Mouse (Mus musculus) embryo, embryonic 10.5 days (tissue): ENCODE data around the gene Hdac10.

Experiments
- DNase-seq: peaks from one replicate; pipeline ENCODE4 v3.0.0-alpha.2; 2015; ENCODE audit warnings: low spot score

Gene Hdac10

DNA sequence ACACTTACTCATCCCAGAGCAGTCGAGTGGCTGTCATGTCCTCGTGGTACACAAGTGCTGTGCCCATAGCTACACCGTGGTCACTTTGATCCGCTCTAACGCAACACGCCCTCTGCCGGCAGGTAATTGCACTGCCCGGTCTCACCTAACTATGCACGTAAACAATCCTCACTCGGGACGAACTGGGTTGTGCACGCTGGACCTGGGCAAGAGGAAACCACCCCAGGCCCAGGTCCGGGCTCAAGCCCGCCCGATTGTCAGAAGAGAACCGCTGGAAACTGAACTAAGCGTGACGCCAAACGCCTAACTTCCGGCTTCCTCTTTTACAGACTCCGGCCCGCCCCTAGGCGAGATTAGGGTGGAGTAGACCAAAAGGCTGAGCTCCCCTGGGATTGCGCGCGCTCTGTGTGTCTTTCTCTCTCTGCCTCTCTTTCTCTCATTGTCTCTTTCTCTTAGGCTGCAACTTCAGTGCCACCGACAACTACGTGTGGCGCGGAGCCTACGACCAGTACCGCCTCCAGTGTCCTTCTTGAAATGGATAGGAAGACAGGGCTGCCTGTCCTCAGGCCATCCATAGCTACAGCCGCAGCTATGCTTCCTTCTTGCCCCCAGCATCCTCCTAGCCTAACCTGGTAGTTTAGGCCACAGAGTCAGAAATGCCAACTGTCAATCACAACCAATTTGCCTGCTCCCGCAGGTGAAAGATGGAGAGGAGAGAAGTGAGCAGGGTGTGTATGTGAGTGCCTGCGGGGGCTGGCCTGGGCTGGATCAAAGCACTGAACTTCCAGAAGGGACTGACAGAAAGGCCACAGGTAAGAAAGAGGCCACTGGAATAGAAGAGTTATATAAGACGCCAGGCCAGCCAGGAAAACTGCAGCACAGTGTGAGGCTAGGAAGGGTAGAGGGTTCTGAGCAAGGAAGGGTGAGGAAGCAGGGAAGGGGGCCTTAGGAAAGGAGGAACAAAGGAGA, at the start of gene Hdac10:
Gene Hdac10 (minus strand): TSS at position 319 of the 969 bp plus-strand sequence.
- peak; percentile 89 for DNase-seq

DNA sequence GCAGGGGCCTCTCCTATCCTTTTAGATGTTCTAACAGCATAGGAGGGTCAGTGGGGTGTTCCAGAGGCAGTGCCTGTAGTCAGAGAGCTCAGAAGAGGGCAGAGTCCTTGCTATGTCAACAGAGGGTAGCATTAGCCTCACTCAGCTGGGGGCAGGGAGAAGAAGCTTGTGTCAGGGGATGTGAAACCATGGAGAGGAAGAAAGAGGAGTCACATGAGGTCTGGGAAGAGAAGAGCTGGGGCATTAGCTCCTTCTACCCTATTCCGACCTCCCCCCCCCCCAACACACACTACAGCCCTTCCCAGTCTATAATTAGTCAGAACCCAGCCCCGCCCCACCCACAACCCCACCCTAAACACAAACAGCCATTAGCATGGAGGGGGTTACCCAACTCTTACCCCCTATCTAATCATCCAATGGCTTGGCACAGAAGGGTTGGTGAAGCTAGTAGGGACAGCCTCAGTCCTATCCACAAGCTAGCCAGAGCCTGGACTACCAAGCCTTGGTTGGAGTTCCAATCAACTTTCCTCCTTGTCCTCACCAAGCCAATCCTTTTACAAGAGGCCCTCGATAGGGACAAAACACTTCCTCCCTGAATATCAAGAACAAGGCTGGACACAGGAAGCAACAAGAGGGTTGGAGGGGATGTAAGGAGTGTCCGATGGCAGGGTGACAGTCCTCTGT, 49.2 kb upstream of the Hdac10 start:
- no peak for DNase-seq

DNA sequence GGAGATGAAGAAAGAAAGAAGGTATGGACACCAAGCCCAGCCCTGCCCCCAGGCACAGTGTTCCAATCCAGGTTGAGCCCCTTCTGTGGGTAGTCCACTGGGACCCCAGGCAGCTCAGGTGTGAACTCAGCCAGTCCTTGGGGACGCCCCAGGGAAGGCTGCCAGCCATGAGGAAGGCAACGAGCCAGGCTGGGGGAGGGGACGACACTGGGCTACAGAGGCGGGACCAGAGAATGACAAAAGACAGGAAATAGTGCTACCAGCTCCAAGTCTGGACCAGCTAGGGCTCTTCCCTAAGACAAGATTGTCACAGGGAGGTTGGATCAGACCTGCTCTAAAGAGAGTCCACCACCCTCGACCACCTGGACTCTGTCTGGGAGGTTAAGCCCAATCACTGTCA, 48.6 kb upstream of the Hdac10 start:
- DNase-seq, result no peak

DNA sequence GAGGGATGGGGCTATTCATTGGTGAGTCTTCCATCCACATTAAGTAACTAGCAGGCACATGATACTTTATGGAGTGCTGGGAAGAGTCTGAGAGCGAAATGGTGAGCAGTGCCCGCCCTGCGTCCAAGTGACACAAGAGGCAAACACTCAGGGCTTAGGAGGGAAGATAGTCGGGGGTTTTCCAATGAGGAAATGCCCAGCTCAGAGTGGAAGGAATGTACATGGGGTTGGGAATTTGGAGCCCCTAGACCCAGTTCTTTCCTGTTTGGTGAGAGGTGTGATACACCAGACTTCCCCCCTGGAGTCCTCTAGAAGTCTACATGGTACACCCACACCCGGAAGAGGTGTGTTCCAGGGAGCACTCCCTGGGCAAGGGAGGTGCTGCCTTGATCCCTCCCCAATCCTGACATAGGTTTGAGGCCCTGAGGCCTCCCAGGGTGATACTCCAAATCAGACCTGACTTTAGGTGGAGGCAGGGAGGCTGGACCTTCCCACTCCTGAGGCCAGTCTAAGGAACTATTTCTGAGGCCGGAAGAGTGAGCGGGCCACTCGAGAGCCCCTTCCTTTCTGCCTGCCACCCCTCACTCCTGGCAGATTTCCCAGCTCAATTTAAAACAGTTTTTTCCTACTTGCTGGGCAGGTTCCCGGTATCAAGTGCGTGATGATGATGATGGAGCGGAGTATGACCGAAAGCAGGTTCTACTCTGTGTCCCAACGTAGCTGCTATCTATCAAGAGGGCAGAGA, 47.1 kb upstream of the Hdac10 start:
- no peak for DNase-seq

DNA sequence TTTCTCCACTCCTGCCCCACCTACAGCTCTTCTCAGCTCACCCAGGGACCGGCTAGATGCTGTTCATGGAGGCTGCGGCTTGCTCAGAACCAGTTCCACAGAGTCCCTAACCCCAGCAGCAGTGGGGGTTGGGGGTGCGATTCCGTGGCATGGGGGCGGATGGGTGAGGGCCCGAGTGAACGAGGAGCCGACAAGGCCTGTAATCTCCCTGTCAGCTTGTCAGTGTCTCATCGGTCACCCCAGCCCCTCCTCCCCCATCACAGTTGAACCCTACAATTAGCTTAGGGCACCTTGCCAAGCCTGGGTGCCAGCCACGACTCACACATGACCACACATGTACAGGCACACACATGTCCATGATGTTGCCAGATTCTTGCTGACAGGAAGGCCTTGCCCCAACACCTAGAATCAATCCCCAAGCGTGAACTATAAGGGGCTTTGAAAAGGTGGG, 46.4 kb upstream of the Hdac10 start:
- no peak for DNase-seq

DNA sequence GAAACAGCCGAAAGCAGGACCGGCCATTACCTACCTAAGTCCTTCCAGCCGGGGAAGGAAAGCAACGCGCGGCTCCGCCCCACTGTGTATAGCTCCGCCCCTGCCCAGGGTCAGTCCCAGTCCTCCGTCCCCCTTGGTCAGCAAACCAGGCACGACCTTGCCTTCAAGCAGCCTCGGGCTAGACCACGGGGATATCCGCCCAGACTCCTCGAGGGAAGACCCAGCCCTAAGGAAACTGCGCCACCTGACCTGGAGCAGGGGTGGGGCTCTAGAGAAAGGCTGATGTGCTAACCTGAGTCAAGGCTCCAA, 45.4 kb upstream of the Hdac10 start:
- DNase-seq, result peak; percentile 85

DNA sequence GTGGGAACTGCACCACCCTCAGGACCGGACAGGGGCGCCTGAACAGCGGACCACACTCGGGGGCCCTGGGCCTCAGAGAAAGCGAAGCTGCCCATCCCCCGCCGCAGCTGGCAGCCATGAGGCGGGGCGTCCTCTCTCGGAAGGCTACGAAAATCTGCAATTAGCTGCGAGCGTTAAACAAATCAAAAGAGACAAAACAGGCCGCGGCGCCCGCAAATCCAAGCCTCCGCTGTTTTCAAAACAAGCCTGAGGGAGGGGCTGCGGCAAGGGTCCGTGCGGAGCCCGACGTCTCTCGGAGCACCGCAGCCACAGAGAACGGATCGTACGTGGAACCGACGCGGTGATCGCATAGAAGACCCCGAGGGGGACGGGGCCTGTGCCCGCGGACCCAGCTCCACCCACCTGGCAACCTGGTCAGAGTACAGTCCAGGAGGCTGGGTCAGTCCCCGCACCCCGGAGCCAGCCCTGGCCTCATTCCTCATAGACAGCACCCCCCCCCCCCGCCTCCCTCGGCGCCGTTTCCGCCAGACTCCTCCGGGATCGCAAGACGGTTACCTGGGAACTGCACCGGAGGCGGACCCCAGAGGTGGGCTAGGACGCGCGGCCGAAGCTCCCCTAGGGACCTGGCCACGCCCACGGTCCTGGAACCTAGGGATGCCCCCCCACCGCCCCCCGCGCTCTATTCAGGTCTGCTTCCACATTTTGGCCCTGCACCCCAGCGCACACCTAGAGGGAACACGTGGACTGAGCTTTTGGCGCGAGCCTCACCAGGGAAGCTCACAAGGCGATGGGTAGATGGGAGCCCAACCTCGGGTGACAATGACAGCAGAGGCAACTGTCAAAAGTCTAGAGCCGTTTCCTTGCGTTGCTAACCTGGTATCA, 44.8 kb upstream of the Hdac10 start:
- peak; percentile 69 for DNase-seq

DNA sequence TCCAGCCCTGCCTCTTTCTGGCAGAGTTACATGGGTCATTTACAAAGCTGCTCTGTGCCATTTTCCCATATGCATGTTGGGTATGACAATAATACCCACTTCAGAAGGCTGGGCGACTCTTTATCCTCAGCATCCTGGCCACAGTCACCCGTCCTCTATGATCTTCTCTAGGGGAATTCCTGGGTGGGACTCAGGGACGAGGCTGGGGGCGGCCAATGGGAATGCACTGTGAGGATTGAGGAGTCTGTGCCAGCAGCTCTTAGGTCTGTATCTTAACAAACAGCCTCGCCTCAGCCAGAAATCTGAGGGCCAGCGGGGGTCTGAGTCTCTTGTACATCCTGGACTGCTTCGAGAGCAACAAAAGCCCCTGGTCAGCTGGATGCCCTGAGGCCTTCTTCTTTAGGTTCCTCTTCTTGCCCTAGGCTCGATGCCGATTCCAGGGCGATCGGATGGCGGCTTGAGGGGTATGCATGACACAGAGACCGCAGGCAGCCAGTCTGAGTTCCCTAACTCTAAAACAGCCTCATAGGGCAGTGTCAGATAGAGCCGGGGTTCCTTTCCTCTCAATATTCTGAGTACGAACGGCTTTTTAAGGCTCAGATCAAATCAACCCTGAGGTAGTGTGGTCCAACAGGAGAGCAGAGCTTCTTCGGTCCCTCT, 43.9 kb upstream of the Hdac10 start:
- DNase-seq, result no peak

DNA sequence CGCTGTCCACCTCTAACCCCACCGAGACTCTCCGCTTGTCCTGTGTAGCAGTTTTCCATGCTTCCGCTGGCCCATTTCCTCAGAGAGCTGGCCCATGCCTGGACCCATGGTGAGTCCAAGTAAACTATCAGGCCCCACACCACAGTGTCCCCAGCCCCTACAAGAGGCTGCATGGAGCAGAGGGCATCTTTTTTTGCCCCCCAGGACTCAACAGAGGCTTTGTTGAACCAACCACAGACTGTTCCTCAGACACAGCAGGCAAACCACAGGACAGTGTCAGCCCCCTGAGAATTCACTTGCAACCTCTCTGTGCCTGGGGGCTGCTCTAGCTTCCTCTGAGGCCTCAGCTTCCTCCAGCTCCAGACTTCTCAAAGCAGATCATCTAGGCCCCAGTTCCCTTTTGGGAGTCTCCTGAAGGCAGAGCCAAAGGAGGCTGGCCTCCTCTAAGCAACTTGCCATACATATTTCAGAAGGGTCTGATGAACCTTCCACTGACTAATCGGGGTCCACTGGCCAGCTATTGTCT, 43.1 kb upstream of the Hdac10 start:
- DNase-seq, result no peak

DNA sequence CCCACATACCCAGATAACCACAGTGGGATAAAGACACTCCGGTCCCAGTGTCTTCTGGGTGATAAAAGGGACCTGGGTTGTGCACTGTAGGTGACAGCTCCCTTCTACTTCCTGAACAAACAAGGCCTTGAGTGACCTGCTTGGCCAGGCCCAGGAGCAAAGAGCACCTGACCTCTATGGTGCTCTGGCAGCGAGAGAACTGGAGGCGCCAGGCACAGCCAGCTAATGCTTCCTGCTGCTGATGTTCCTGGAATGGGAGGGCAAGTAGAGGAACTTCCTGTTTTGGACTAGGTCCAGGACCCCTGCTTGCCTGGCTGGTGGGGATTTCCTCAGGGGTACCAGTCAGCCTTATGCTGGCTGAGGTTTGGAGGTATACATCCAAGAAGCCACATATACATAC, 41.6 kb upstream of the Hdac10 start:
- DNase-seq, result no peak

DNA sequence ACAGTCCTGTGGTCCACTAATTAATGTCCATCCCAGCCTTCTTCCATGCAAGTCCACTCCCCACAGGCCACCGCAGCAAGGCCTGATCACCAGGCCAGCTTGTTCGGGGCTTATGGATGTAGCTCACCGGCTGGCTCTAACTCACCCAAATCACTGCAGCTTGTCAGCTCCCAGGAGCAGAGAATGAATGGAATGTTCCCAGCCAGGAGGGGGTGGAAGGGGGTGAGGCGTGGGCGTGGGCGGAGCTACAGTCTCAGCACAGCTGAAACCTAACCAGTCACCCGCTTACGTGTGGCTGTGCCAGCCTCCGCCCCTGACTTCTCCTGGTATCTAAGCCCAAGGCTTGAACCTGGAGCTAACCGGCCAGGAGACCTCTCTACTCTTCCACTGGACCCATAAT, 40.9 kb upstream of the Hdac10 start:
- DNase-seq, result peak; percentile 90

DNA sequence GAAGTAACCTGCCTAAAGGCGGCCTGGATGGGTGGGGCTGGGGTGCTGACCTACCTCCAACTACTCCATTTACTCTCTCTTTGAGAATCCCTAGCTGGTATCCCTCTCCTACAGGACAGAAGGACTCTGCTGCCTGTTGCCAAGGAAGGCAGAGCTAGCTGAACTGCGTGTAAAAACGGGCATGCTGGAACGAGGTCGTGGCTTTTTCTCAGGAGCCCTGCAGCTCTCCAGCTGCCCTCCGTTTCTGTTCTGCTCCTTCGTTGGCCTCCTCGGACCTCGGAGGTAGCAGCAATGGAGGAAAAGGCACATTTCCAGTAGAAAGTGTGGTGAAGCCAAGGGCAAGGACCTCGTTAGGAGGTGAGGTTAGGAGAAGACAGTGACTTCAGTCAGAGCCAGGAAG, 40.4 kb upstream of the Hdac10 start:
- no peak for DNase-seq

DNA sequence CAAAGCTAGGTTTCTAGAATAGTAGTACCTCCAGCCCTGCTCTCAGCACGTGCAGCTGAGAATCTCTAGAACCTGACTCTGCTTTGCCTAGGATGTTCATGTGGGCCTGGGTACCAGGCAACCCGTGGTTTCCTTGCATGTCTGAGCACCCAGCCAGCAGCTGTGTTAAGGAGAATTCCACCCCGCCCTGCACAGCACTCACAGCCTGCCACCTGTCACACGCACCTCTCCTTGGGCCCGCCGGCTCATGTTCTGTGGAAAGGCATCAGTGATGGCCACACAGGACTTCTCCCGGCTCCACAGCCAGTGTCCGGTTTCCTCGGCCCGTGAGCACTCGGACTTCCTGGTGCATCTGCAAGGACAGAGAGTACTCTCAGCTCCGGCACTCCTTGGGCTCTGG, 37.0 kb upstream of the Hdac10 start:
- no peak for DNase-seq

DNA sequence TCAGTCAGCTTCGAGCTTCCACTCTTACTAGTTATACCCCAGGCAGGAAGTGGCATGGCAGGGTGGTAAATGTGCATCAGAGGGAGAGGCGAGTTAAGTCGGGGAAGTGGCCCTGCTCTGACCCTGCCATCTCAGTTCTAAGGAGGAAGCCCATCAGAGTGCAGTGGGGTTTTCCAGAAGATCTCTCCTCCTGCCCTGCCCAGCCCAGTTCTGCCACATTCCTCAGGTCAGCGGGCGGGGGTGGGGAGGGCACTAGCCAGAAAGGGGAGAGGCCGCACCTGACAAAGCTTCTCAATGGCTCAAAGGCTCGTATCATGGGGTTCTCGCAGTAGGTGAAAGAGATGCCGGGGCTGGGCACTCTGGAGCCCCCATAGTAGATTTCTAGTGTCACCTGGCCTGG, 32.9 kb upstream of the Hdac10 start:
- no peak for DNase-seq

DNA sequence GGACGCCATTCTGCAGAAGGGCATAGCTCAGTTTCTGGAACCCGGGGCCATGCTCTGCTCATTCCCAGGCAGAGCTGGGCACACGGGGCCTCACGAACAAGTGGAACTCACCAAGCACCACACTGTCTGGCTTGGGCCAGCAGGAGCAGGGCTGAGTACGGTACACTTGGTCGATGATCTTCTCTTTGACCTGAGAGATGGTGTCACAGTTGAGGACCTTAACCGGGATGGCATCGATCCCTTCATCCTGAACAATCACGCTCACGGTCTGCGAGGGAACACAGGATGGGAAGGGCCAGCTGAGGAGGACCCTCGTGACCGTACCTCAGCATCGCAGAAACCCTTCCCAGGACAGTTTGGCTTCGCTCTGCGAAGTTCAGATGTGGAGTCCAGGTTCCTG, 30.0 kb upstream of the Hdac10 start:
- no peak for DNase-seq

DNA sequence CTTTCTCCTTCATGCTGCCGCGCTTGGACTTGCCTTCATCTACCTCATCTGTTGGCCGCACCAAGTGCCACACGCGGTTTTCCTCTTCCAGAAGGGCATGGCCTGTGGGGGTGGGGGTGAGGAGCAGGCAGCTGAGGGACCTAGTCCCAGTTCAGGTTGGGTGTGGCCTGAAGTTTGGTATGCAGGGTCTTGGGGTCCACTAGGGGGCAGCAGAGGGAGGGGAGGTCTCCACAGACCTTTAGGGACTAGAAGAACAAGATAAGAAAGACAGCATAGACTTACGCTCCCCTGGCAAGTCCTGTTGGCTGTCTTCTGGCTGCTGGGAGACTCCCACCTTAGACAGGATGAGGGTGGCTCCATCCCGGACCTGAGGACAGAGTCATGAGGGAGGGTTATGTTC, 29.5 kb upstream of the Hdac10 start:
- peak; percentile 87 for DNase-seq

DNA sequence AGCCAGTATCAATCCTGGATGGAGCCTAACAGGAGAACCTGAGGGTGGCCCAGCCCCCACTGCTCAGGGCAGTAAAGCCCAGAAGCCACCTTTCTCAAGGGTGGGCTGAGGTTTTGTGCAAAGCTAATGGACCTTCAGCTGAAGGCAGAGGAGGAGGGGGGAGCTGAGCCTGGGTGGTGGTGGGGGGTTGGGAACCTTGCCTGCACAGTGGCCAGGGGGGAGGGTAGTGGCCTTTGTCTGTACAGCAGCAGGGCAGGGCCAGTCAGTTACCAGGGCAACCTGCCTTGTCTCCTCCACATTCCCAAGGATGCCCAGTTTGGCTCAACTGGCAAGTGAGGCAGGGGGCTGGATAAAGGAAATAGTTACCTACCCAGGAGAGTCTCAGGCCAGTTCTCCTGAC, 23.8 kb upstream of the Hdac10 start:
- DNase-seq, result peak; percentile 79

DNA sequence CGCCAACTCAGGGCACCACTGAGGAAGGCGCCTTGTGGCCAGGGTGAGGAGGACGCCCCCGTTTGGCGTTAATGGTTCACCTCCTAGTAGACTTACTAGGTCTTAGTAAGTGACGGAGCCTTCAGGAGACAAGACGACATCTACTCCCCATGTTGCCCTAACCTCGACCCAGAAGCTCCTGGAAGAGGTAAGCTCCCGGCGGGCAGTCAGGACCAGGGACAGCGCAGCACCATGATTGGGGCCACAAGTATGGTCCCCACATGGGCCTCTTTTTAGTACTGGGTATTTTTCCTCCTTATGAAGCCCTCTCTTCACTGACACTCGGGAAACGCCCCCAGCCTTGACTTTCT, 21.5 kb upstream of the Hdac10 start:
- peak; percentile 74 for DNase-seq

DNA sequence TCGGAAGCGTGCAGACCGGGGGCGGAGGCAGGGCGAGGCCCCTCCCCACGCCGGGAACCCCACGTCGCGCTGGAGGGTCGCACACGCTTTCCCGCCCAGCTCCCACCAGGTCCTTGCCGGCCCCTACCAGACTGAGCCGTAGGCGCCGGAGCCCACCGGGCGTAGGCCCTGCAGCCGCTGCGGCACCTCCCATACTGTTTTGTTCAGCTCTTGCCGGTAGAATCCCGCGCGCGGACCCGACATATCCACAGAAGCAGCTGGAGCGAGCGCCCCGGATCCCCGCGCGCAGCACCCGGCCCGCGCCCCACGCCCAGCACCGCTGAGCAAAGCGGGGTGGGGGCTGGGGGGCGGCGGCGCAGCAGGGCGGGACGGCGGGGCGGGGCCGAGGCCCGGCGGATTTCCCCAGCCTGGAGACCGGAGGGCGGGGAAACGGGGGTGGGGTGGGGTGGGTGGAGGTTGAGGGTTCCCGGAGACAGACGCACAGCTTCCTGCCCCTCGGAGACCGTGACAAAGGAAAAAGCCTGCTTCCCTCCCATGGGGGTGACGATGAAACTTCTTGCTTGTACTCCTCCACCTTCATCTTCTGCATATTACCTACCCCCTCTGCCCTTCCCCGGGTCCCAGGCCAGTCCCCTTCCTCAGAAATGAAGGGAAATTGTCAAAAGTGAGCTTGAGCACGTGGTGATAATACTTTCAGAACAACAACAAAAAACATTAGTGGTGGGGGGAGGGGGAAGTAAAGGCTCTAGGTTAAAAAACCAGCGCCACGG, 21.0 kb upstream of the Hdac10 start, which contains the start of gene Mapk11:
Gene Mapk11 (minus strand): TSS at position 358 of the 770 bp plus-strand sequence.
- peak; percentile 54 for DNase-seq
